Mouse (Mus musculus): ENCODE measurements at regions not wholly inside any gene's neighbourhood (a gene's known extent, or its start where the extent isn't known, plus 50 kb on each side); places are given as distances from the start of the nearest gene placed in this dataset.

DNA sequence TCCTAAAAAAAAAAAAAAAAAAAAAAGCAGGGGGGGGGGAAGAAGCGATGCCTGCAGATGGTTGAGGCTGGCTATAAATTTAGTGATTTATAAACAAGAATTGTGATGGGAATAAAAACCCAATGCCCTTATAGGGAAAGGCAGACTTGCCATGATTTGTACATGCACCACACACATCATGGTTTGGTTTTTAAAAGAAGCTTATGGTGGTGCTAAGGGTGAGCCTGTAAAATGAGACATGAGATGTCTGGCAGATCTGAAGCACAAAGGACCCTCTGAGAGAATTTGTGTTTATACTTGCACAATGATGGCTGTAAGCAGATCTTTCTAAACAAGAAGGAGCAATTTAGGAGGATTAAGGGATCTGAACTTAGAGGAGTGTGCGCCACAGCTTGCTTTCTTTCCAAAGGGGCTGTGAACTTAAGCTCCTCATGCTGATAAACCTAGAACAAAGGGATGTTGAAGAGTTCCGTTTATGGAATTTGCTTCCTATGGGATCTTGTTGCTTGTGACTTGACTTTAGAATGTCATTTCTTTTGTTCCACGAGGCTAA is 65.3 kb upstream of the Adamts5 start:
- TF ChIP-seq CTCF (IDR thresholded peaks at IDR 0.05; ENCODE audit: insufficient read depth, low read length) (no peak), POLR2A (IDR thresholded peaks at IDR 0.05; ENCODE audit: borderline replicate concordance, extremely low read depth, low read depth, low read length) (no peak)

All from lung, adult 2 months (tissue).